Mouse (Mus musculus) stomach, embryonic 16.5 days (tissue): ENCODE measurements around the gene Wnt7b. TPM values are rescaled to one million over a fixed set of nuclear protein-coding genes. Genes with fewer than 3 reads are reported as not detected.

ENCODE experiments used
- ATAC-seq: fragments of 200-750 bp; cut with Nextera tagmentation; 2 replicates; pipeline ENCODE4 v1.8.0; 2017; ENCODE audit warnings: moderate number of reproducible peaks, moderate TSS enrichment; ENCODE audit not compliant: insufficient read depth, low FRiP score
- H3K27ac ChIP-seq: fragments of 300-500 bp; sonication (generic); 2 replicates; pipeline ENCODE4 v1.5.1; 2014; ENCODE audit warnings: low read length
- H3K27me3 ChIP-seq: fragments of 300-500 bp; sonication (generic); 2 replicates; pipeline ENCODE4 v1.6.1; 2014; ENCODE audit warnings: low read length, control low read depth, mixed read lengths; ENCODE audit not compliant: control insufficient read depth, insufficient read depth
- H3K36me3 ChIP-seq: fragments of 300-500 bp; sonication (generic); 2 replicates; pipeline ENCODE4 v1.6.1; 2014; ENCODE audit warnings: low read length; ENCODE audit not compliant: control insufficient read depth, insufficient read depth
- H3K4me1 ChIP-seq: fragments of 300-500 bp; sonication (generic); 2 replicates; pipeline ENCODE4 v1.6.1; 2014; ENCODE audit warnings: low read length, control low read depth, mixed read lengths; ENCODE audit not compliant: control insufficient read depth, insufficient read depth
- H3K4me2 ChIP-seq: fragments of 300-500 bp; sonication (generic); 2 replicates; pipeline ENCODE4 v1.6.1; 2014; ENCODE audit warnings: low read depth, low read length, mixed read lengths
- H3K4me3 ChIP-seq: fragments of 300-500 bp; sonication (generic); replicated peaks from 2 replicates; pipeline ENCODE4 v1.5.1; 2014; ENCODE audit warnings: mild to moderate bottlenecking, low read length
- H3K9ac ChIP-seq: fragments of 300-500 bp; sonication (generic); 2 replicates; pipeline ENCODE4 v1.6.1; 2014; ENCODE audit warnings: low read length
- H3K9me3 ChIP-seq: fragments of 300-500 bp; sonication (generic); replicated peaks from 2 replicates; pipeline ENCODE4 v1.6.1; 2016; ENCODE audit warnings: low read length, control low read depth; ENCODE audit not compliant: control insufficient read depth
- WGBS: fragments of 180-500 bp; shearing (Covaris S2); extraction: QIAGEN DNeasy Blood & Tissue Kit; methylation state at CpG from one replicate; pipeline ENCODE4 v1.1.7; 2014; 5-methylcytosine and 5-hydroxymethylcytosine counted together
- polyA plus RNA-seq: library from polyadenylated mRNA; unstranded; fragments of >200 nt; fragmentation: Nextera tagmentation; extraction: Ambion mirVana; gene quantifications from 2 replicates; pipeline ENCODE4 v1.2.1, GENCODE M21; 2015

Wnt7b gene
- polyA plus RNA-seq, 1 experiment from 2014 or later, result 3.4 TPM

- Histone ChIP-seq H3K4me2 (no peak overlapping the region), H3K9ac (no peak overlapping the region), H3K27me3 (no peaks in the 10 kb centered on the region), H3K9me3 (no peaks in the 10 kb centered on the region), H3K27ac (no peak overlapping the region), H3K36me3 (no peaks in the 10 kb centered on the region), H3K4me1 (0 out of 2 replicates have a peak, but pooled peaks cover 3% of the 10 kb centered on the region), H3K4me3 (no peak overlapping the region)
- 90% methylated on average over 5 of the region's 5 CpGs for WGBS
- ATAC-seq, result no peak
These were observed 17.3 kb downstream of the Wnt7b start for GRCm38 (mm10) chr15:85564966-85565365.

- H3K9me3 ChIP-seq, result no peaks in the 10 kb centered on the region
- no peak overlapping the region for H3K4me2 ChIP-seq
- H3K4me3 ChIP-seq, result no peak overlapping the region
- no peak overlapping the region for H3K27ac ChIP-seq
- H3K27me3 ChIP-seq, result no peaks in the 10 kb centered on the region
- 0 out of 2 replicates have a peak, but pooled peaks cover under 1% of the 10 kb centered on the region for H3K4me1 ChIP-seq
- WGBS, result 78% methylated on average over 13 of the region's 13 CpGs
- ATAC-seq, result no peak
- H3K36me3 ChIP-seq, result no peaks in the 10 kb centered on the region
- H3K9ac ChIP-seq, result no peak overlapping the region
These were observed 18.1 kb downstream of the Wnt7b start for GRCm38 (mm10) chr15:85564034-85564769.

GRCm38 (mm10) chr15:85561953-85562352 is 20.3 kb downstream of the Wnt7b start:
- H3K9ac ChIP-seq, result no peak overlapping the region
- H3K4me3 ChIP-seq, result no peak overlapping the region
- no peaks in the 10 kb centered on the region for H3K27me3 ChIP-seq
- no peaks in the 10 kb centered on the region for H3K36me3 ChIP-seq
- 81% methylated on average over 12 of the region's 12 CpGs for WGBS
- H3K27ac ChIP-seq, result no peak overlapping the region
- ATAC-seq, result no peak
- no peaks in the 10 kb centered on the region for H3K4me1 ChIP-seq
- no peaks in the 10 kb centered on the region for H3K9me3 ChIP-seq
- no peak overlapping the region for H3K4me2 ChIP-seq

GRCm38 (mm10) chr15:85560830-85561229 is 21.4 kb downstream of the Wnt7b start:
- Histone ChIP-seq H3K27me3 (no peaks in the 10 kb centered on the region), H3K9me3 (no peaks in the 10 kb centered on the region), H3K36me3 (no peaks in the 10 kb centered on the region), H3K4me2 (no peak overlapping the region), H3K4me1 (no peaks in the 10 kb centered on the region), H3K27ac (no peak overlapping the region), H3K4me3 (no peak overlapping the region), H3K9ac (no peak overlapping the region)
- ATAC-seq, result no peak
- WGBS, result 64% methylated on average over 11 of the region's 11 CpGs

- no peaks in the 10 kb centered on the region for H3K27me3 ChIP-seq
- no peak for ATAC-seq
- H3K4me1 ChIP-seq, result no peaks in the 10 kb centered on the region
- no peaks in the 10 kb centered on the region for H3K9me3 ChIP-seq
- H3K4me2 ChIP-seq, result no peak overlapping the region
- no peak overlapping the region for H3K4me3 ChIP-seq
- H3K27ac ChIP-seq, result no peak overlapping the region
- H3K36me3 ChIP-seq, result no peaks in the 10 kb centered on the region
- WGBS, result 90% methylated on average over 25 of the region's 25 CpGs
- no peak overlapping the region for H3K9ac ChIP-seq
These were observed 23.3 kb downstream of the Wnt7b start for GRCm38 (mm10) chr15:85558840-85559540.

- Histone ChIP-seq H3K27ac (no peak overlapping the region), H3K4me3 (no peak overlapping the region), H3K9me3 (no peaks in the 10 kb centered on the region), H3K9ac (no peak overlapping the region), H3K36me3 (no peaks in the 10 kb centered on the region), H3K4me1 (no peaks in the 10 kb centered on the region), H3K4me2 (no peak overlapping the region), H3K27me3 (no peaks in the 10 kb centered on the region)
- 64% methylated on average over 10 of the region's 10 CpGs for WGBS
- ATAC-seq, result no peak
These were observed 26.5 kb downstream of the Wnt7b start for GRCm38 (mm10) chr15:85555799-85556198.

- no peak overlapping the region for H3K4me3 ChIP-seq
- ATAC-seq, result no peak
- H3K27ac ChIP-seq, result no peak overlapping the region
- no peaks in the 10 kb centered on the region for H3K27me3 ChIP-seq
- no peak overlapping the region for H3K9ac ChIP-seq
- H3K4me2 ChIP-seq, result no peak overlapping the region
- no peaks in the 10 kb centered on the region for H3K9me3 ChIP-seq
- H3K4me1 ChIP-seq, result no peaks in the 10 kb centered on the region
- H3K36me3 ChIP-seq, result no peaks in the 10 kb centered on the region
- WGBS, result 78% methylated on average over 11 of the region's 11 CpGs
These were observed 28.9 kb downstream of the Wnt7b start for GRCm38 (mm10) chr15:85553421-85553820.

GRCm38 (mm10) chr15:85546500-85546899 is 35.8 kb downstream of the Wnt7b start:
- no peaks in the 10 kb centered on the region for H3K27me3 ChIP-seq
- 69% methylated on average over 4 of the region's 4 CpGs for WGBS
- H3K9me3 ChIP-seq, result no peaks in the 10 kb centered on the region
- no peak overlapping the region for H3K9ac ChIP-seq
- H3K36me3 ChIP-seq, result no peaks in the 10 kb centered on the region
- no peak for ATAC-seq
- no peaks in the 10 kb centered on the region for H3K4me1 ChIP-seq
- H3K4me2 ChIP-seq, result no peak overlapping the region
- H3K4me3 ChIP-seq, result no peak overlapping the region
- no peak overlapping the region for H3K27ac ChIP-seq

GRCm38 (mm10) chr15:85545369-85545768 is 36.9 kb downstream of the Wnt7b start:
- H3K4me1 ChIP-seq, result no peaks in the 10 kb centered on the region
- H3K9me3 ChIP-seq, result no peaks in the 10 kb centered on the region
- H3K9ac ChIP-seq, result no peak overlapping the region
- 77% methylated on average over 5 of the region's 5 CpGs for WGBS
- H3K27ac ChIP-seq, result no peak overlapping the region
- no peak overlapping the region for H3K4me3 ChIP-seq
- H3K36me3 ChIP-seq, result no peaks in the 10 kb centered on the region
- H3K27me3 ChIP-seq, result no peaks in the 10 kb centered on the region
- ATAC-seq, result no peak
- no peak overlapping the region for H3K4me2 ChIP-seq
